Mouse (Mus musculus) MEL (cell line): ENCODE measurements at regions not wholly inside any gene's neighbourhood (a gene's known extent, or its start where the extent isn't known, plus 50 kb on each side); places are given as distances from the start of the nearest gene placed in this dataset.

ENCODE experiments used
- ELF1 ChIP-seq: IDR thresholded peaks from 2 replicates; pipeline ENCODE4 v1.6.1; 2014; ENCODE audit warnings: low read depth, mild to moderate bottlenecking, inconsistent platforms, low read length, improper control_type of control experiment, moderate library complexity
- HCFC1 ChIP-seq: IDR thresholded peaks from 2 replicates; pipeline ENCODE4 v1.6.1; 2012; ENCODE audit warnings: low read depth, mild to moderate bottlenecking, inconsistent platforms, low read length, improper control_type of control experiment, moderate library complexity

GRCm38 (mm10) chr10:67657305-67657704, 108.5 kb upstream of the Ado start:
- TF ChIP-seq HCFC1 (no peak), ELF1 (no peak)
